Mouse (Mus musculus) limb, embryonic 10.5 days (tissue): ENCODE measurements at regions not wholly inside any gene's neighbourhood (a gene's known extent, or its start where the extent isn't known, plus 50 kb on each side); places are given as distances from the start of the nearest gene placed in this dataset. TPM values are rescaled to one million over a fixed set of nuclear protein-coding genes. Genes with fewer than 3 reads are reported as not detected.

Source experiments
- microRNA-seq: library from miRNA; unstranded; fragments of <30 nt; microRNA quantifications from one replicate; pipeline ENCODE4, GENCODE M21; 2017

Small RNAs in the stretch of these regions (microRNA-seq; reads per million reads assigned to microRNA genes)
- not detected for gene Gm24369
